Mouse (Mus musculus): ENCODE results near the gene Trf. TPM values are rescaled to one million over a fixed set of nuclear protein-coding genes. Genes with fewer than 3 reads are reported as not detected.

Trf gene
- polyA plus RNA-seq, 1 experiment = 56.8 TPM

- no peaks in the 10 kb centered on the region for H3K9me3 ChIP-seq
- TF ChIP-seq GATA1 (IDR thresholded peaks at IDR 0.05; ENCODE audit: borderline replicate concordance, low read length) (no peak), FLI1 (IDR thresholded peaks at IDR 0.05; ENCODE audit: low read length) (no peak)
These were observed 11.0 kb upstream of the Trf start for GRCm38 (mm10) chr9:103241206-103241605.

DNA sequence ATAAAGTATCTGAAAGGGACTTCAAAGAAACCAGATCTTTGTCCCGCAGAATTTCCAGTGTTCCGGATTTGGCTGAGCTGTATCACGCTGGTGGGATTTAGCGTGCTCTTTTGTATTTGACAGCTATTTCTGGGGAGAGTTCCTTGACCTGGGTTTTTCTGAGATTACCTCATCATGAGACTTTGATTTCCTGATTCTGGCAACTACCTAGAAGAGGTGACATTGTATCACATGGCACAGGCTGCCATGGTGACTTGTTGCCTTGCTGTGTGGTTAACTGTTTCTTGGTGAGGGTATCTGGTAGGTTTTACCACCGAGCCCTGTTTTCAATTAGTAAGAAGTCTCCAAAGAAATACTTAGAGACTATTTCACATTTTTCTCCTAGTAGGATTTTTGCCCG lies 9.2 kb upstream of the Trf start:
- H3K4me1 ChIP-seq = no peaks in the 10 kb centered on the region
- no peak for TF ChIP-seq GATA1 (IDR thresholded peaks at IDR 0.05; ENCODE audit: borderline replicate concordance, low read length)
- no peak for TF ChIP-seq FLI1 (IDR thresholded peaks at IDR 0.05; ENCODE audit: low read length)
- H3K27me3 ChIP-seq (replicated peaks) = peaks cover 13% of the 10 kb centered on the region
- no peaks in the 10 kb centered on the region for H3K36me3 ChIP-seq (replicated peaks; ENCODE audit: low read length)
- H3K4me3 ChIP-seq (replicated peaks) = no peak overlapping the region
- no peaks in the 10 kb centered on the region for H3K9me3 ChIP-seq

More at GRCm38 (mm10) chr9:103241206-103241605, 11.0 kb upstream of the Trf start:
- Histone ChIP-seq H3K36me3 (replicated peaks; ENCODE audit: low read length) (no peaks in the 10 kb centered on the region), H3K4me3 (replicated peaks) (no peak overlapping the region), H3K4me1 (no peaks in the 10 kb centered on the region), H3K27me3 (replicated peaks) (peaks cover 9% of the 10 kb centered on the region)

GRCm38 (mm10) chr9:103234565-103235165 lies 4.4 kb upstream of the Trf start:
- Histone ChIP-seq H3K27me3 (replicated peaks) (peaks cover 24% of the 10 kb centered on the region), H3K4me1 (peaks cover 34% of the 10 kb centered on the region), H3K36me3 (replicated peaks; ENCODE audit: low read length) (no peaks in the 10 kb centered on the region), H3K4me3 (replicated peaks) (no peak overlapping the region), H3K9me3 (no peaks in the 10 kb centered on the region)
- TF ChIP-seq GATA1 (IDR thresholded peaks at IDR 0.05; ENCODE audit: borderline replicate concordance, low read length) (no peak), FLI1 (IDR thresholded peaks at IDR 0.05; ENCODE audit: low read length) (no peak)

- Histone ChIP-seq H3K27me3 (replicated peaks) (peaks cover 30% of the 10 kb centered on the region), H3K36me3 (replicated peaks; ENCODE audit: low read length) (no peaks in the 10 kb centered on the region), H3K9me3 (no peaks in the 10 kb centered on the region), H3K4me1 (peaks cover 40% of the 10 kb centered on the region), H3K4me3 (replicated peaks) (no peak overlapping the region)
- TF ChIP-seq FLI1 (IDR thresholded peaks at IDR 0.05; ENCODE audit: low read length) (no peak), GATA1 (IDR thresholded peaks at IDR 0.05; ENCODE audit: borderline replicate concordance, low read length) (no peak)
These were observed 3.8 kb upstream of the Trf start for GRCm38 (mm10) chr9:103234059-103234458.

- TF ChIP-seq FLI1 (IDR thresholded peaks at IDR 0.05; ENCODE audit: low read length) (no peak), GATA1 (IDR thresholded peaks at IDR 0.05; ENCODE audit: borderline replicate concordance, low read length) (no peak)
- Histone ChIP-seq H3K4me3 (replicated peaks) (no peak overlapping the region), H3K9me3 (no peaks in the 10 kb centered on the region), H3K27me3 (replicated peaks) (peaks cover 34% of the 10 kb centered on the region), H3K36me3 (replicated peaks; ENCODE audit: low read length) (no peaks in the 10 kb centered on the region), H3K4me1 (peaks cover 41% of the 10 kb centered on the region)
These were observed 2.8 kb upstream of the Trf start for GRCm38 (mm10) chr9:103233006-103233395.

GRCm38 (mm10) chr9:103232232-103233005 lies 2.2 kb upstream of the Trf start:
- peaks cover 40% of the 10 kb centered on the region for H3K27me3 ChIP-seq (replicated peaks)
- no peaks in the 10 kb centered on the region for H3K9me3 ChIP-seq
- no peaks in the 10 kb centered on the region for H3K36me3 ChIP-seq (replicated peaks; ENCODE audit: low read length)
- no peak for TF ChIP-seq GATA1 (IDR thresholded peaks at IDR 0.05; ENCODE audit: borderline replicate concordance, low read length)
- TF ChIP-seq FLI1 (IDR thresholded peaks at IDR 0.05; ENCODE audit: low read length) = no peak
- H3K4me3 ChIP-seq (replicated peaks) = no peak overlapping the region
- peaks cover 41% of the 10 kb centered on the region for H3K4me1 ChIP-seq

- Histone ChIP-seq H3K27me3 (replicated peaks) (peaks cover 45% of the 10 kb centered on the region), H3K4me3 (replicated peaks) (peak overlapping the region; percentile 74), H3K36me3 (replicated peaks; ENCODE audit: low read length) (no peaks in the 10 kb centered on the region), H3K9me3 (no peaks in the 10 kb centered on the region), H3K4me1 (peaks cover 41% of the 10 kb centered on the region)
- TF ChIP-seq GATA1 (IDR thresholded peaks at IDR 0.05; ENCODE audit: borderline replicate concordance, low read length) (no peak), FLI1 (IDR thresholded peaks at IDR 0.05; ENCODE audit: low read length) (no peak)
These were observed 992 bp downstream of the Trf start for GRCm38 (mm10) chr9:103229037-103229867.

GRCm38 (mm10) chr9:103228370-103229003 lies 1.8 kb downstream of the Trf start:
- Histone ChIP-seq H3K36me3 (replicated peaks; ENCODE audit: low read length) (no peaks in the 10 kb centered on the region), H3K27me3 (replicated peaks) (peaks cover 41% of the 10 kb centered on the region), H3K9me3 (no peaks in the 10 kb centered on the region), H3K4me1 (peaks cover 33% of the 10 kb centered on the region), H3K4me3 (replicated peaks) (no peak overlapping the region)
- no peak for TF ChIP-seq GATA1 (IDR thresholded peaks at IDR 0.05; ENCODE audit: borderline replicate concordance, low read length)
- TF ChIP-seq FLI1 (IDR thresholded peaks at IDR 0.05; ENCODE audit: low read length) = no peak

DNA sequence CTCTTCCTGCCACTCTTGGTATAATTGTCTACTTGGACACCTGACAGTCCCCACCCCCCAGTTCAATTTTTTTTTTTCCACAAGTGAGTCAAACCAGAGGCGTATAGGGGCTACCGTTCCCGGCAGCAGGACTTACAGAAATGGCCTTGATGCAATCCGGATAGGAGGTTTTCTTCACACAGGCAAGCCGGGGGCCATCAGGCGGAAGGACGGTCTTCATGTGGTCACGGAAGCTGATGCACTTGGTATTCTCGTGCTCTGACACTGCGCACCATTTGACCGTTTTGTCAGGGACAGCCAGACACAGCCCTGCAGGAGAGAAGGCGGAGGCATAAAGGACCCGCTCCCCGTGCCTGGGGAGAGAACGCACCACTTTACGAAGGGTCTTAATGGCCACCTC lies 2.5 kb downstream of the Trf start:
- Histone ChIP-seq H3K27me3 (replicated peaks) (peaks cover 47% of the 10 kb centered on the region), H3K9me3 (no peaks in the 10 kb centered on the region), H3K36me3 (replicated peaks; ENCODE audit: low read length) (no peaks in the 10 kb centered on the region), H3K4me3 (replicated peaks) (peak overlapping the region; percentile 16), H3K4me1 (peaks cover 27% of the 10 kb centered on the region)
- no peak for TF ChIP-seq GATA1 (IDR thresholded peaks at IDR 0.05; ENCODE audit: borderline replicate concordance, low read length)
- no peak for TF ChIP-seq FLI1 (IDR thresholded peaks at IDR 0.05; ENCODE audit: low read length)
